Mouse (Mus musculus): ENCODE measurements around the gene Jph2. TPM values are rescaled to one million over a fixed set of nuclear protein-coding genes. Genes with fewer than 3 reads are reported as not detected.

The Jph2 gene
- total and polyA plus RNA-seq, 3 experiments: 0.04 to 0.19 TPM; not detected in 1

- TF ChIP-seq POLR2AphosphoS2 (IDR thresholded peaks at IDR 0.05; ENCODE audit: low read length) (peak; percentile 73; the same call in 1 of the 2 replicates), RAD21 (IDR thresholded peaks at IDR 0.05; ENCODE audit: low read depth, low read length) (no peak), ZKSCAN1 (IDR thresholded peaks at IDR 0.05; ENCODE audit: low read depth, low read length) (no peak), GABPA (IDR thresholded peaks at IDR 0.05; ENCODE audit: low read depth, low read length) (no peak), MAX (IDR thresholded peaks at IDR 0.05; ENCODE audit: low read length) (peak; percentile 98), ZC3H11A (IDR thresholded peaks at IDR 0.05; ENCODE audit: low read depth, low read length) (no peak), UBTF (IDR thresholded peaks at IDR 0.05; ENCODE audit: borderline replicate concordance, insufficient read depth, low read depth, low read length) (no peak), POLR2AphosphoS5 (IDR thresholded peaks at IDR 0.05; ENCODE audit: borderline replicate concordance, low read depth, low read length) (no peak), KAT2A (conservative IDR thresholded peaks at IDR 0.05; ENCODE audit: low read depth, low read length) (0 out of 2 replicates have a peak, but pooled peaks have one; percentile 39)
Measured at GRCm38 (mm10) chr2:163356113-163356840, 41.5 kb downstream of the Jph2 start (continued).

- Histone ChIP-seq H3K4me1 (ENCODE audit: control insufficient read depth in 1 of 2, insufficient read depth in 2 of 2, low read length in 2 of 2) (peaks cover 14 to 34% of the 10 kb centered on the region in 2 experiments), H3K4me3 (ENCODE audit: control insufficient read depth in 1 of 2, insufficient read depth in 1 of 2, low read depth in 2 of 2, low read length in 2 of 2) (peak overlapping the region; percentile 57 to 68), H3K9me3 (replicated peaks; ENCODE audit: insufficient read depth, low read length) (no peaks in the 10 kb centered on the region), H3K27me3 (ENCODE audit: control insufficient read depth in 1 of 2, insufficient read depth in 2 of 2, low read length in 2 of 2) (no peaks in the 10 kb centered on the region), H3K79me2 (ENCODE audit: control insufficient read depth, insufficient read depth, low read length, poor library complexity) (peaks cover 3% of the 10 kb centered on the region; the same call in 1 of the 2 replicates), H3K27ac (ENCODE audit: control insufficient read depth, low read depth, low read length) (peak overlapping the region; percentile 25; the same call in 1 of the 2 replicates), H3K9ac (ENCODE audit: control insufficient read depth, low read depth, low read length, poor library complexity, severe bottlenecking) (peak overlapping the region; percentile 65), H3K36me3 (ENCODE audit: control insufficient read depth in 1 of 2, insufficient read depth in 2 of 2, low read length in 2 of 2) (peaks cover 0 to 18% of the 10 kb centered on the region in 2 experiments; a peak in 2 of 4 replicates)
- TF ChIP-seq USF1 (IDR thresholded peaks at IDR 0.05; ENCODE audit: low read depth, low read length) (peak; percentile 44; the same call in 1 of the 2 replicates), POLR2AphosphoS5 (IDR thresholded peaks at IDR 0.05; ENCODE audit: borderline replicate concordance, low read depth, low read length) (no peak), MXI1 (IDR thresholded peaks at IDR 0.05; ENCODE audit: low read depth, low read length) (no peak), TCF12 (IDR thresholded peaks at IDR 0.05; ENCODE audit: low read depth, low read length) (no peak), USF2 (IDR thresholded peaks at IDR 0.05; ENCODE audit: borderline replicate concordance in 1 of 2, insufficient read depth in 1 of 2, low read depth in 1 of 2, low read length in 2 of 2) (no peak)
- no peak for DNase-seq (ENCODE audit: low read depth, low spot score)
Measured at GRCm38 (mm10) chr2:163355666-163356065, 42.1 kb downstream of the Jph2 start.

GRCm38 (mm10) chr2:163353731-163354130 lies 44.1 kb downstream of the Jph2 start:
- no peak for DNase-seq (ENCODE audit: low read depth, low spot score)
- Histone ChIP-seq H3K9me3 (replicated peaks; ENCODE audit: insufficient read depth, low read length) (no peaks in the 10 kb centered on the region), H3K79me2 (ENCODE audit: control insufficient read depth, insufficient read depth, low read length, poor library complexity) (peaks cover 3% of the 10 kb centered on the region; the same call in 1 of the 2 replicates), H3K4me3 (ENCODE audit: control insufficient read depth in 1 of 2, insufficient read depth in 1 of 2, low read depth in 2 of 2, low read length in 2 of 2) (no peak overlapping the region), H3K27ac (ENCODE audit: control insufficient read depth, low read depth, low read length) (no peak overlapping the region), H3K9ac (ENCODE audit: control insufficient read depth, low read depth, low read length, poor library complexity, severe bottlenecking) (no peak overlapping the region), H3K4me1 (ENCODE audit: control insufficient read depth in 1 of 2, insufficient read depth in 2 of 2, low read length in 2 of 2) (peaks cover 13 to 26% of the 10 kb centered on the region in 2 experiments), H3K36me3 (ENCODE audit: control insufficient read depth in 1 of 2, insufficient read depth in 2 of 2, low read length in 2 of 2) (peaks cover 0 to 20% of the 10 kb centered on the region in 2 experiments; a peak in 2 of 4 replicates), H3K27me3 (ENCODE audit: control insufficient read depth in 1 of 2, insufficient read depth in 2 of 2, low read length in 2 of 2) (no peaks in the 10 kb centered on the region)
- TF ChIP-seq MYC (IDR thresholded peaks at IDR 0.05; ENCODE audit: low read depth, low read length) (no peak), KAT2A (conservative IDR thresholded peaks at IDR 0.05; ENCODE audit: low read depth, low read length) (no peak), TCF12 (IDR thresholded peaks at IDR 0.05; ENCODE audit: low read depth, low read length) (no peak), CHD1 (IDR thresholded peaks at IDR 0.05; ENCODE audit: low read depth, low read length) (no peak), EP300 (IDR thresholded peaks at IDR 0.05; ENCODE audit: low read depth in 1 of 2, low read length in 2 of 2) (no peak), E2F4 (IDR thresholded peaks at IDR 0.05; ENCODE audit: borderline replicate concordance, low read depth, low read length) (no peak), UBTF (IDR thresholded peaks at IDR 0.05; ENCODE audit: borderline replicate concordance, insufficient read depth, low read depth, low read length) (no peak), ETS1 (IDR thresholded peaks at IDR 0.05; ENCODE audit: low read depth, low read length) (no peak), GATA1 (IDR thresholded peaks at IDR 0.05; ENCODE audit: low read depth, low read length) (no peak), ZMIZ1 (IDR thresholded peaks at IDR 0.05; ENCODE audit: low read depth, low read length) (no peak), NRF1 (IDR thresholded peaks at IDR 0.05; ENCODE audit: insufficient read depth, low read depth, low read length, poor library complexity, severe bottlenecking) (no peak), MXI1 (IDR thresholded peaks at IDR 0.05; ENCODE audit: low read depth, low read length) (no peak), RCOR1 (IDR thresholded peaks at IDR 0.05; ENCODE audit: low read depth, low read length) (no peak), ZNF384 (IDR thresholded peaks at IDR 0.05; ENCODE audit: low read depth, low read length) (no peak), USF1 (IDR thresholded peaks at IDR 0.05; ENCODE audit: low read depth, low read length) (no peak), NELFE (IDR thresholded peaks at IDR 0.05; ENCODE audit: low read depth, low read length) (no peak), MYB (IDR thresholded peaks at IDR 0.05; ENCODE audit: low read depth, low read length) (no peak), TAL1 (IDR thresholded peaks at IDR 0.05; ENCODE audit: low read length) (no peak)
